Mouse (Mus musculus): ENCODE data around the gene Slc16a10.
A peak's percentile ranks its signal among the peaks of the same experiment; 100 is the strongest.

The Slc16a10 gene

DNA sequence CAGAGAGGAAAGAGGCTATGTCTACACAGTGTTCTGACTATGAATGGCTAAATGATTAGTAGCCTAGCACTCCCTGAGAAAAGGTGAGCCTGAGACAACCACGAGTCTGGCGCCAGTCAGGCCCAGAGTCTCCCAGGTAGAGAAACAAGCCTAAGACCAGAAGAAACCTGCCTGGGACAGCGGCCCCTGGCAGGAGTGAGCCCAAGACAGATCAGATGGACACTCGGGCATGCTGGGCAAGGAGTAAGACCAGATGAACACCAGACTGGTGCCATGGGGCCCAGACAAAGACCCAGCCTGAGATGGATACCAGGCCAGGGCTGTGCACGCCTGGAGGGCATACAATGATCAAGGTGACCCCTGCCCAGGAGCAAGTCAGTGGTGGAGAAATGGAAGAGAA is 32.5 kb downstream of the Slc16a10 start:
- no peak for DNase-seq (ENCODE audit: low spot score)

GRCm38 (mm10) chr10:40108992-40109391 is 33.1 kb downstream of the Slc16a10 start:
- DNase-seq (ENCODE audit: low spot score): no peak

GRCm38 (mm10) chr10:40107995-40108394 is 34.1 kb downstream of the Slc16a10 start:
- DNase-seq (ENCODE audit: low spot score): peak; percentile 34

DNA sequence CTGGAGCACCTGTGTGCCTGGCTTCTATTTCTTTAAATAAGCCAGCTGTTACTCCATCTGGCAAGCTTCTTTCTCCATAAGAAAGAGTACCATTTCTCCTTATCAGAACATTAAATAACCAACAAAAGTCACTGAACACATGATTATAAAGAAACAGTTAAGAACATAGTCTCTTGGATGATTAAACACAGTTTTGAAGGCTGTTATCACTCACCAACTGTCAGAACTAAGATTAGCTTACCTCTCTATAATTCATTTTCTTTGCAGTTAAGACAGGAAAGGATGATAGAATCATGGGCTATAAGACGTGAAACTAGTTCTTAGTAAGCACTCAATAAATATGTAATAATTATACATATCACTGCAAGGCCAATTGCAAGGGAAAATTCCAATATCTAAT is 36.9 kb downstream of the Slc16a10 start:
- no peak for DNase-seq (ENCODE audit: low spot score)

- DNase-seq (ENCODE audit: low spot score): no peak
Observed at GRCm38 (mm10) chr10:40103790-40104189, 38.3 kb downstream of the Slc16a10 start.

DNA sequence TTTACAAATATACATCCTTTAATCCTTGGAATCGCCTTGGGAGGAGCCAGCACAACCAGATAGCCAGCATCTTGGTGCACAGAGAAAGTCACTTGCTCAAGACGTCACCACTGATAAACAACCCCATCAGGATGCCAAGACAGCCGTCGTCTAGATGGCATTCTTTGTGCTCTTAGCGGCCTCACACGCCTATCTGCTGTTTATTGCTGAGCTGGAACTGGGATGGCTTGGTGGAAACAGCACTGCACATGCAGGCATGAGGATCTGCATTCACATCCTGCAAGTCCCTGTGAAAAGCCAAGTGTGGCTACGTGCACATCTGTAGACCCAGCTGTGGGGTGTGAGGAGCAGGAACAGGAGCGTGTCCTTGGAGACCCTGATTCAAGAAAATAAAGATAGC is 39.1 kb downstream of the Slc16a10 start:
- DNase-seq (ENCODE audit: low spot score): no peak

- no peak for DNase-seq (ENCODE audit: low spot score)
Observed at GRCm38 (mm10) chr10:40102166-40102565, 39.9 kb downstream of the Slc16a10 start.

- no peak for DNase-seq (ENCODE audit: low spot score)
Observed at GRCm38 (mm10) chr10:40098441-40098840, 43.6 kb downstream of the Slc16a10 start.

DNA sequence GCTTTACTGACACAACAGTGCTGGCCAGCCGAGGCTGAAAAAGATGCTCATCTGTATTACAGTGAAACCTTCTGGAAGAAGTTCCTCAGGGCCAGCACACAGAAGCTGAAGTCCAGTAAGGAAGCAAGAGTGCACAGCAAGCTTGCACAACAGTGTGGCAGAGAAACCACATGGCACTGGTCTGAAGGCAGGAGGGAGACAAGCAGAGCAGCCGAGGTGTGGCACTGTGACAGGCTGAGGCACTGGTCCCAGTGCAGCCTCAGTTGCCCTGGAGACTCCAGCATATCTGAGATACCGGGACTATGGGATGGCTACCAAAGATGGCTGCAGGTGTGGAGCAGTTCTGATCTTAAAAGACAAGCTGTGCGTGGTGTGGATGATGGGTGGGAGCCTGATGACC is 44.5 kb downstream of the Slc16a10 start:
- no peak for DNase-seq (ENCODE audit: low spot score)

DNA sequence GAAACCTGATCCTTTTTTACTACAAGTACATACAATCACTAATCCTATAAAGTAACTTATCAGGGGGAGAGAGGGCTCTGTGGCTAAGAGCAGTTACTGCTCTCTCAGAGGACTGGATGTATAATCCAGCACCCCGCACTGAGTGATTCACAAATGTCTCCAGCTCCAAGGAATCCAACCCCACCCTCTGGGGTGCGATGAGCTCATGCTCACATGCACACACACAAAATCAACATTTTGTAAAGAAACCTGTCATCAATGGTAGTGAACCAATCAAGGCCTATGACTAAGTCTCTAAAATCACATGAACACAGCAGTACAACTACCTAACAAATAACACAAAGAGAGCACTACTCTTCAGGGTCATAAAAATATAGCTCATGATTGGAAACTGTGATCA is 47.3 kb downstream of the Slc16a10 start:
- no peak for DNase-seq (ENCODE audit: low spot score)

DNA sequence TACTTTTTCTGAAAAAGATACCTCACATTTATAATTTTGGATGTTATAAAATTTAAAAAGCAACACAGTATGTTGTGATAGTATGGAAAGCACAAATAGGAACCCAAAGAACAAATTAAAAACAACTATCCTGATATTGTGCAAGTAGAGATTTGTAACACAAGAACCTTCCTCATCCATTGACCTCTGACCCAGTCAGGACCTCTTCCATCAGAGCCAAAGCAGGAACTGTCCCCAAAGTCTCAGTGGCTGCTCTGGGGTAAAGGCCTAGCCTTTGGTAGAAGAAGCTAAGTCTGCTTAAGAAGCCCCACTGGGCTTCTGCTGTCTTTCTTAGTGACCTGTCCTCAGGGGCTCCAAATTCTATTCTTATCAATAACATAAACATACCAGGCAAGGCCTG is 48.5 kb downstream of the Slc16a10 start:
- DNase-seq (ENCODE audit: low spot score): no peak

DNA sequence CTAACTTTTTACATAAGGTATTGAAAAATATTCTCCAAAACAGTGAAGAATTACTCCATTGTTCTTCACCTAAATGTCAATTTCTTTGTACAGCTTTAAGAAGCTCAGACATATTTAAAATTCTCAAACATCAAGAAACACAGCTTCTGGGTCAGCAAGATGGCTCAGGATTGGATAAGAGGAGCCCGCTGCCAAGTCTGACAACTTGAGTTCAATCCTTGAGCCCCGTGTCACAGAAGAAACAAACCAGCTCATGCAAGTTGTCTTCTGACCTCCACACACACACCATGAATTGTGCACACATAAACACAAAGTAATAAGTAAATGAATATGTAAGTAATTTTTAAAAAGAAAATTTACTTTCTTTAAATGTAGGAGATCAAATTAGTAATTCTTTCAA is 50.6 kb downstream of the Slc16a10 start:
- no peak for DNase-seq (ENCODE audit: low spot score)

GRCm38 (mm10) chr10:40090504-40091428 is 51.3 kb downstream of the Slc16a10 start:
- no peak for DNase-seq (ENCODE audit: low spot score)

GRCm38 (mm10) chr10:40084332-40085093 is 57.5 kb downstream of the Slc16a10 start:
- no peak for DNase-seq (ENCODE audit: low spot score)

- no peak for DNase-seq (ENCODE audit: low spot score)
Observed at GRCm38 (mm10) chr10:40083556-40083955, 58.5 kb downstream of the Slc16a10 start.

DNA sequence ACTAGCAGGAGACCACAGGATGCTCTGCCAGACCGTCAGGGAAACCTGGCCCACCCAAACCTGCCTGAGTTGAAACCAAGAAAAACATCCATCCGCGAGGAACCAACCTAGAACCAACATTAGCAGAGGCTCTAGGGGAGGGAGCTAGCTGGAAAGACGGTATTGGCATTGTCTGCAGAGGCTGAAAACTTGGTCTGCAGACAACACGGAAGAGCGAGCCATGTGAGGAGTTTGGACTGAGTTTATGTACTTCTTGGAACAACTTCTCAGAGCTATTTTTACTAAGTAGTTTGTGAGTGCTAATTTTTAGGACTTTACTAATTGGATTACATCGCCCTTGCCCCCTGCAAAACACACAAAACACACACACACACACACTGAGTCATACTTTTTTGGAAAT is 59.4 kb downstream of the Slc16a10 start:
- DNase-seq (ENCODE audit: low spot score): no peak

DNA sequence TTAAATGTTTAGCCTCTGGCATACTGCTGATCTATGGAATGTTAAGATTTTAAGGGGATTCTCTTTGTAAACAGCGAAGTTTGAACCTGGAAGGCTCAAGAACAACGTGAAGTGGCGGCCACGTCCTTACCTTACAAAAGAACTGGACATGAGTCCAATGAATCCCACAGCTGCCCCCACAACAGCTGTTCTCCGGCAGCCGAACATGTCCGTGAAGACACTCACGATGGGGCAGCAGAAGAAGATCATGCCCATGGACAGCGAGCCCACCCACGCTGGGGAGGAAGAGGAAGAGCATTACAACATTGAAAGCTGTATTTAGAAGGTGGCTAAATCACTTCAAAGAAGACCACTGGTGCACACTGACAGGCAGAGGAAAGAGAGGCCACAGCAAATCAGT is 61.5 kb downstream of the Slc16a10 start:
- DNase-seq (ENCODE audit: low spot score): no peak

DNA sequence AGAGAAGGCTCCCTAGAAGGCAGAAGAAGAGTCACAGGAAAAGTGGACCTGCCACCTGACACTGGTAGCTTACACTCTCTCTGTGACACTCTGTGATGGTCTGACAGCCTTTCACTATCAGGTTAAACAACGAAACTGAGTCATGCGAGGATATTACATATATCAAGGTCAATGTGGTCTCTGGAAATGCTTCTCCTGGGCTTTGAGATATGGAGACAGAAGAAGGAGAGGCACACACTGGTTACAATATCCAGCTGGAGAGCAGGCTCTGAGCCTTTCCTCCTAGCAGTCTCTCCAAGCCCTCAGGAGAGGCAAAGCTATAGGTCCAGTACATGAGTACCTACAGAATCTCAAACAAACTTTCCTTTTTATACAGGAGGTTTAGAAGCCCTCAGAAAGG is 62.8 kb downstream of the Slc16a10 start:
- DNase-seq (ENCODE audit: low spot score): no peak

DNA sequence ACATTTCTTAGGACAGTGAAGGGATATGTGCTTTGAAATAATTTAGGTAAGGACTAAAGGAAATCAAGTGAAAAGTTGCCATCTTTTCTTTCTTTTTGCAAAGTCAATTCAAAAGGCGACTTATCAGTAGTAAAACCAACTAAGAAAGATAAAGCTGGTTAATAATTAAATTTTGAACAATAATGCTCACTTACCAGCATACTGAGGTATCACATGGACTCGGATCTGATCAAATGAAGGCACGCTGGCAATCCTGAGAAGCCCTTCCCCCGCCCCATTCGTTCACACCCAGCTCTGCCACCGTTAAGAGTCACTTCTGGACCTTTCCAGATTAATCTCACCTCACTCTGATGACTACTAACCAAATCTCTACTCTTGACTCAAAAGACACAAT is 64.1 kb downstream of the Slc16a10 start:
- DNase-seq (ENCODE audit: low spot score): no peak

DNA sequence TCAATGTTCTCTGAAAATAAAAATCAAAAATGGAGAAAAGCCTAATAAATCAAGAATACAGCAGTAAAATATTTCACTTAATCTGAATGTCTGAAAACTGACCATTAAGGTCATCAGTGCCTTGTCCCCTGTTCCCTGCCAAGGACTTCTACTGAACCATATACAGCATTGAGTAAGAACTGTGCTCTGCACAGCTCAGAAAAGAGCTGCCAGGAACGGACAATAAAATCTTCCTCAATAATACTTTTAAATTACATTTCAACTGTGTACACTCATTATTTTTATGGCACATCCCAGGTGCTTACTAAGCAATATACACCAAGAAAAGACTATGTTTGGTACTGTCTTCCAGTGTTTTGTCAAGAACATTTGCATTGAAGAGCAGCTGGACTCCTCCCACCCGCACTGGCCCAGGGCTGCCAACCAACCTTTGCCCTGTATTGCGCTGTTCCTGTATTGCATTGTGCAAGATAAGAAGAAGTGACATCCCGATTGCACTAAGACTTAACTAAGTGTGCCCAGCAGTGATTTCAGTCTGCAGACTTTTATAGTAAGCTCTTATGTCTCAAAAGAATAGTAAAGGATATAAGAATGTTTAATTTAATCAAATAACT is 64.6 kb downstream of the Slc16a10 start:
- DNase-seq (ENCODE audit: low spot score): no peak

DNA sequence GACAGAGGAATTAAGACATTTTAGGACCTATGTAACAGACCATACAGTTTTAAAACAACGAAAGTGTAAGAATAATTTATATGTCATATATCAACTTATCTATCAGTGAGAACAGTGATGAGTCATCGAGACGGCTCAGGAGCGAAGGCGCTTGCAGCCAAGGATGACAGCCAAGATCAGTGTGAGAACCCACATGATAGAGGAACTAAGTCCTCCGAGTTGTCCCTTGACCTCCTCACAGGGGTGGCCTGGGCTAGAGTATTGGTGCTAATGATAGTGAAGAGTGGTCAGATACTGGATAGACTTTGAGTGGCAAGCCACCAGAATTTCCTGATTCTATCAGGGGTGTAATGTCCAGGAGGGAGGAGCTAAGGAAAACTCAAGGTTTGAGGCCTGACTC is 68.5 kb downstream of the Slc16a10 start:
- DNase-seq (ENCODE audit: low spot score): no peak

- DNase-seq (ENCODE audit: low spot score): no peak
Observed at GRCm38 (mm10) chr10:40070684-40071083, 71.4 kb downstream of the Slc16a10 start.

- DNase-seq (ENCODE audit: low spot score): peak; percentile 46
Observed at GRCm38 (mm10) chr10:40069270-40069669, 72.8 kb downstream of the Slc16a10 start.
